Mouse (Mus musculus) forebrain, embryonic 11.5 days (tissue): Measurements from ENCODE around the gene Aff3. TPM values are rescaled to one million over a fixed set of nuclear protein-coding genes. Genes with fewer than 3 reads are reported as not detected.
A peak's percentile ranks its signal among the peaks of the same experiment; 100 is the strongest.

Experiments used
- ATAC-seq: fragments of 200-750 bp; cut with Nextera tagmentation; replicated peaks from 2 replicates; pipeline ENCODE4 v1.8.0; 2017; ENCODE audit warnings: moderate TSS enrichment; ENCODE audit not compliant: low FRiP score
- DNase-seq: peaks from one replicate; pipeline ENCODE4 v3.0.0-alpha.2; 2017; ENCODE audit warnings: low spot score
- H3K27ac ChIP-seq: fragments of 300-500 bp; sonication (generic); 2 replicates; pipeline ENCODE4 v1.5.1; 2014; ENCODE audit warnings: low read depth, low read length
- H3K27me3 ChIP-seq: fragments of 300-500 bp; sonication (generic); 2 replicates; pipeline ENCODE4 v1.6.1; 2014; ENCODE audit warnings: mild to moderate bottlenecking, low read length, mixed read lengths; ENCODE audit not compliant: control insufficient read depth, insufficient read depth
- H3K36me3 ChIP-seq: fragments of 300-500 bp; sonication (generic); 2 replicates; pipeline ENCODE4 v1.6.1; 2014; ENCODE audit warnings: mild to moderate bottlenecking, low read length, moderate library complexity, mixed read lengths; ENCODE audit not compliant: control insufficient read depth, insufficient read depth
- H3K4me1 ChIP-seq: fragments of 300-500 bp; sonication (generic); replicated peaks from 2 replicates; pipeline ENCODE4 v1.6.1; 2014; ENCODE audit warnings: low read length, mixed read lengths; ENCODE audit not compliant: control insufficient read depth, insufficient read depth
- H3K4me2 ChIP-seq: fragments of 300-500 bp; sonication (generic); 2 replicates; pipeline ENCODE4 v1.6.1; 2014; ENCODE audit warnings: low read depth, mild to moderate bottlenecking, low read length, moderate library complexity, mixed read lengths; ENCODE audit not compliant: severe bottlenecking
- H3K4me3 ChIP-seq: fragments of 300-500 bp; sonication (generic); 2 replicates; pipeline ENCODE4 v1.5.1; 2014; ENCODE audit warnings: low read depth, low read length
- H3K9ac ChIP-seq: fragments of 300-500 bp; sonication (generic); 2 replicates; pipeline ENCODE4 v1.6.1; 2014; ENCODE audit warnings: low read length
- H3K9me3 ChIP-seq: fragments of 300-500 bp; sonication (generic); 2 replicates; pipeline ENCODE4 v1.6.1; 2016; ENCODE audit warnings: low read length, mixed read lengths; ENCODE audit not compliant: control insufficient read depth
- WGBS: fragments of 180-500 bp; shearing (Covaris S2); extraction: QIAGEN DNeasy Blood & Tissue Kit; methylation state at CpG from one replicate; pipeline ENCODE4 v1.1.7; 2014; 5-methylcytosine and 5-hydroxymethylcytosine counted together
- polyA plus RNA-seq: library from polyadenylated mRNA; unstranded; fragments of >200 nt; fragmentation: Nextera tagmentation; extraction: Ambion mirVana; gene quantifications from 2 replicates; pipeline ENCODE4 v1.2.1, GENCODE M21; 2014

The Aff3 gene
- polyA plus RNA-seq, 1 experiment from 2014 or later: 22.8 TPM

GRCm38 (mm10) chr1:38217098-38217497 lies 447.7 kb downstream of the Aff3 start:
- Histone ChIP-seq H3K27me3 (no peaks in the 10 kb centered on the region), H3K4me3 (no peak overlapping the region), H3K36me3 (no peaks in the 10 kb centered on the region), H3K27ac (no peak overlapping the region), H3K9me3 (no peaks in the 10 kb centered on the region), H3K4me1 (no peaks in the 10 kb centered on the region), H3K9ac (no peak overlapping the region), H3K4me2 (no peak overlapping the region)
- ATAC-seq (no peak), DNase-seq (no peak)
- 72% methylated on average over 5 of the region's 5 CpGs for WGBS

GRCm38 (mm10) chr1:38213377-38213776 lies 451.4 kb downstream of the Aff3 start:
- H3K27ac ChIP-seq: no peak overlapping the region
- H3K4me2 ChIP-seq: no peak overlapping the region
- ATAC-seq (no peak), DNase-seq (no peak)
- H3K9me3 ChIP-seq: no peaks in the 10 kb centered on the region
- no peak overlapping the region for H3K4me3 ChIP-seq
- peaks cover 9% of the 10 kb centered on the region for H3K4me1 ChIP-seq
- no peaks in the 10 kb centered on the region for H3K27me3 ChIP-seq
- H3K9ac ChIP-seq: no peak overlapping the region
- no peaks in the 10 kb centered on the region for H3K36me3 ChIP-seq
- 77% methylated on average over 3 of the region's 3 CpGs for WGBS

- Histone ChIP-seq H3K27ac (no peak overlapping the region), H3K4me1 (peaks cover 9% of the 10 kb centered on the region), H3K36me3 (peaks cover 3% of the 10 kb centered on the region; the same call in 1 of the 2 replicates), H3K4me2 (no peak overlapping the region), H3K4me3 (no peak overlapping the region), H3K9me3 (no peaks in the 10 kb centered on the region), H3K9ac (no peak overlapping the region), H3K27me3 (no peaks in the 10 kb centered on the region)
- DNase-seq (no peak), ATAC-seq (no peak)
- 83% methylated on average over 5 of the region's 5 CpGs for WGBS
Observed at GRCm38 (mm10) chr1:38212386-38212785, 452.4 kb downstream of the Aff3 start.

GRCm38 (mm10) chr1:38202475-38203183 lies 462.1 kb downstream of the Aff3 start:
- no peak for ATAC-seq

GRCm38 (mm10) chr1:38201796-38202195 lies 463.0 kb downstream of the Aff3 start:
- DNase-seq (no peak), ATAC-seq (no peak)
- no peak overlapping the region for H3K4me3 ChIP-seq
- no peaks in the 10 kb centered on the region for H3K27me3 ChIP-seq
- WGBS: 90% methylated on average over 3 of the region's 3 CpGs
- H3K4me2 ChIP-seq: no peak overlapping the region
- H3K4me1 ChIP-seq: peaks cover 22% of the 10 kb centered on the region
- H3K36me3 ChIP-seq: no peaks in the 10 kb centered on the region
- H3K27ac ChIP-seq: no peak overlapping the region
- H3K9ac ChIP-seq: no peak overlapping the region
- H3K9me3 ChIP-seq: no peaks in the 10 kb centered on the region

More at GRCm38 (mm10) chr1:38202475-38203183, 462.1 kb downstream of the Aff3 start:
- Histone ChIP-seq H3K4me3 (no peak overlapping the region), H3K9me3 (no peaks in the 10 kb centered on the region), H3K9ac (no peak overlapping the region), H3K4me2 (no peak overlapping the region), H3K27me3 (no peaks in the 10 kb centered on the region), H3K4me1 (peaks cover 18% of the 10 kb centered on the region), H3K27ac (no peak overlapping the region), H3K36me3 (no peaks in the 10 kb centered on the region)
- peak; percentile 55 for DNase-seq
- WGBS: 82% methylated on average over 10 of the region's 10 CpGs

GRCm38 (mm10) chr1:38199669-38200635 lies 464.8 kb downstream of the Aff3 start:
- WGBS: 29% methylated on average over 17 of the region's 17 CpGs
- peak; percentile 66 for ATAC-seq
- Histone ChIP-seq H3K36me3 (no peaks in the 10 kb centered on the region), H3K9me3 (no peaks in the 10 kb centered on the region), H3K9ac (0 out of 2 replicates have a peak overlapping the region, but pooled peaks have one; percentile 27), H3K27ac (peak overlapping the region; percentile 85), H3K27me3 (no peaks in the 10 kb centered on the region; the same call in 1 of the 2 replicates), H3K4me1 (peaks cover 22% of the 10 kb centered on the region), H3K4me2 (peak overlapping the region; percentile 28; the same call in 1 of the 2 replicates), H3K4me3 (no peak overlapping the region)
- DNase-seq: peak; percentile 64

- no peaks in the 10 kb centered on the region for H3K36me3 ChIP-seq
- H3K27me3 ChIP-seq: no peaks in the 10 kb centered on the region; the same call in 1 of the 2 replicates
- DNase-seq (peak; percentile 72), ATAC-seq (peak; percentile 61)
- 27% methylated on average over 15 of the region's 15 CpGs for WGBS
- no peak overlapping the region for H3K9ac ChIP-seq
- H3K4me2 ChIP-seq: peak overlapping the region; percentile 21
- no peaks in the 10 kb centered on the region for H3K9me3 ChIP-seq
- no peak overlapping the region for H3K4me3 ChIP-seq
- H3K27ac ChIP-seq: peak overlapping the region; percentile 32; the same call in 1 of the 2 replicates
- peaks cover 22% of the 10 kb centered on the region for H3K4me1 ChIP-seq
Observed at GRCm38 (mm10) chr1:38198393-38199029, 466.2 kb downstream of the Aff3 start.

GRCm38 (mm10) chr1:38197145-38197682 lies 467.5 kb downstream of the Aff3 start:
- H3K27ac ChIP-seq: no peak overlapping the region
- H3K4me3 ChIP-seq: no peak overlapping the region
- H3K4me2 ChIP-seq: no peak overlapping the region
- WGBS: 76% methylated on average over 8 of the region's 8 CpGs
- no peaks in the 10 kb centered on the region for H3K9me3 ChIP-seq
- H3K4me1 ChIP-seq: peaks cover 22% of the 10 kb centered on the region
- no peak for DNase-seq
- no peak for ATAC-seq
- H3K9ac ChIP-seq: no peak overlapping the region
- H3K36me3 ChIP-seq: no peaks in the 10 kb centered on the region
- H3K27me3 ChIP-seq: no peaks in the 10 kb centered on the region; the same call in 1 of the 2 replicates
